Mouse (Mus musculus) ES-E14 (cell line): Measurements from ENCODE around the gene Cdk4. TPM values are rescaled to one million over a fixed set of nuclear protein-coding genes. Genes with fewer than 3 reads are reported as not detected.

Experiments
- DNase-seq: peaks from one replicate; pipeline ENCODE4 v3.0.0-alpha.2; 2013; ENCODE audit warnings: low read depth, low spot score
- H3K27ac ChIP-seq: 2 replicates; pipeline ENCODE4 v1.5.1; 2012; ENCODE audit warnings: low read depth, mild to moderate bottlenecking, low read length, moderate library complexity, mixed read lengths; ENCODE audit not compliant: poor library complexity, insufficient read depth, severe bottlenecking
- H3K36me3 ChIP-seq: 2 replicates; pipeline ENCODE4 v1.6.1; 2012; ENCODE audit warnings: mild to moderate bottlenecking, low read length, moderate library complexity, mixed read lengths; ENCODE audit not compliant: control insufficient read depth, poor library complexity, insufficient read depth, severe bottlenecking
- H3K4me1 ChIP-seq, 2 experiments: fragments of 150-350 bp in 1 of 2; sonication (generic) in 1 of 2; 2 replicates each; pipeline ENCODE4 v1.6.1; 2012; ENCODE audit warnings: low read length in 2 of 2, mild to moderate bottlenecking in 1 of 2, mixed read lengths in 1 of 2; ENCODE audit not compliant: control insufficient read depth in 2 of 2, insufficient read depth in 2 of 2, poor library complexity in 1 of 2
- H3K4me3 ChIP-seq, 2 experiments: fragments of 150-350 bp in 1 of 2; sonication (generic) in 1 of 2; 2 replicates each; pipeline ENCODE4 v1.5.1; 2012; ENCODE audit warnings: low read length in 2 of 2, low read depth in 1 of 2, mild to moderate bottlenecking in 1 of 2, mixed read lengths in 1 of 2; ENCODE audit not compliant: insufficient read depth in 1 of 2, poor library complexity in 1 of 2, severe bottlenecking in 1 of 2
- H3K9ac ChIP-seq: 2 replicates; pipeline ENCODE4 v1.6.1; 2012; ENCODE audit warnings: low read depth, mild to moderate bottlenecking, low read length, mixed read lengths; ENCODE audit not compliant: poor library complexity, insufficient read depth, severe bottlenecking
- H3K9me3 ChIP-seq: fragments of 150-350 bp; sonication (generic); 2 replicates; pipeline ENCODE4 v1.6.1; 2012; ENCODE audit warnings: low read depth, mild to moderate bottlenecking, low read length; ENCODE audit not compliant: control insufficient read depth, insufficient read depth
- CHD2 ChIP-seq: IDR thresholded peaks from 2 replicates; pipeline ENCODE4 v1.6.1; 2014; ENCODE audit warnings: mild to moderate bottlenecking, low read depth, low read length, inconsistent platforms
- HCFC1 ChIP-seq: IDR thresholded peaks from 2 replicates; pipeline ENCODE4 v1.6.1; 2012; ENCODE audit warnings: low read length, inconsistent platforms, borderline replicate concordance; ENCODE audit not compliant: insufficient read depth
- MAFK ChIP-seq: IDR thresholded peaks from 2 replicates; pipeline ENCODE4 v1.6.1; 2014; ENCODE audit warnings: mild to moderate bottlenecking, low read depth, low read length, inconsistent platforms; ENCODE audit not compliant: insufficient read depth
- ZC3H11A ChIP-seq: IDR thresholded peaks from 2 replicates; pipeline ENCODE4 v1.6.1; 2012; ENCODE audit warnings: low read depth, mild to moderate bottlenecking, inconsistent platforms, low read length, borderline replicate concordance
- ZNF384 ChIP-seq: IDR thresholded peaks from 2 replicates; pipeline ENCODE4 v1.6.1; 2012; ENCODE audit warnings: low read depth, low read length, inconsistent platforms
- in situ Hi-C, 2 experiments: fragments of 600-800 bp; cut with MboI; formaldehyde crosslinking; loops; one replicate each; pipeline ENCODE4 v1.15.1; 2025; ENCODE audit warnings: low sequenced_read_pairs in 2 of 2, inconsistent platforms in 1 of 2; ENCODE audit not compliant: unreplicated experiment in 2 of 2
- total RNA-seq: library from RNA; depleted of rRNA; stranded (reverse); fragments of 300-350 nt; gene quantifications from 2 replicates; pipeline ENCODE4 v1.2.3, GENCODE M21; 2012

Cdk4 gene
- total RNA-seq, 1 experiment: 522 TPM

GRCm38 (mm10) chr10:127050119-127050474 is 13.2 kb upstream of the Cdk4 start:
- TF ChIP-seq ZNF384 (no peak), ZC3H11A (no peak), MAFK (no peak), HCFC1 (no peak), CHD2 (no peak)
- Histone ChIP-seq H3K9me3 (no peaks in the 10 kb centered on the region), H3K9ac (no peak overlapping the region), H3K36me3 (peaks cover 4% of the 10 kb centered on the region), H3K27ac (no peak overlapping the region), H3K4me3 (no peak overlapping the region; a peak in 1 of 4 replicates), H3K4me1 (peaks cover 0 to 7% of the 10 kb centered on the region in 2 experiments; a peak in 1 of 4 replicates)
- DNase-seq: no peak
- in situ Hi-C loops: no loop called here

DNA sequence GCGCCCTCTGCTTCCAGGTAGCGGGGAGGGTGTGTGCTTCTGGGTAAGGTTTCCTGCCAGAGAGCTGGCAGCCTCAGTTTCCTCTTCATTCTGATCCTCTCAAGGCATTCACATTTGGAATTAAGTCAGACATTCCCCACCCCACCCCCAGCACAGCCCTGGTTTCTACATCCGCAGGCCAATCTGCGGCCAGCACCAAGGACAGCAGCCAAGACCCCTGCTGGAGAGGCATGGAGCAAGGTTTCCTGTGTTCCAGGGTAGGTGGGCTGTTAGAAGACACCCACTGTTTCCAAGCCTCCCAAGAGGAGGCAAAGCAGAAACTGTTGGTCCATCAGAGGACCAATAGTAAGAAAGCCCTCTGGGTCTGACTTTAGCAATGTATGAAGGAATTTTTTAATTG is 8.7 kb upstream of the Cdk4 start:
- no peaks in the 10 kb centered on the region for H3K9me3 ChIP-seq
- TF ChIP-seq HCFC1 (no peak), CHD2 (no peak), ZNF384 (no peak), MAFK (no peak), ZC3H11A (no peak)
- peaks cover 12% of the 10 kb centered on the region; the same call in 1 of the 2 replicates for H3K36me3 ChIP-seq
- H3K27ac ChIP-seq: no peak overlapping the region
- peaks cover 0 to 18% of the 10 kb centered on the region in 2 experiments; a peak in 1 of 4 replicates for H3K4me1 ChIP-seq
- DNase-seq: no peak
- H3K4me3 ChIP-seq: no peak overlapping the region
- in situ Hi-C loops: no loop called here
- no peak overlapping the region for H3K9ac ChIP-seq

- in situ Hi-C loops: no loop called here
- no peaks in the 10 kb centered on the region for H3K9me3 ChIP-seq
Observed at GRCm38 (mm10) chr10:127055406-127055805, 7.9 kb upstream of the Cdk4 start.

DNA sequence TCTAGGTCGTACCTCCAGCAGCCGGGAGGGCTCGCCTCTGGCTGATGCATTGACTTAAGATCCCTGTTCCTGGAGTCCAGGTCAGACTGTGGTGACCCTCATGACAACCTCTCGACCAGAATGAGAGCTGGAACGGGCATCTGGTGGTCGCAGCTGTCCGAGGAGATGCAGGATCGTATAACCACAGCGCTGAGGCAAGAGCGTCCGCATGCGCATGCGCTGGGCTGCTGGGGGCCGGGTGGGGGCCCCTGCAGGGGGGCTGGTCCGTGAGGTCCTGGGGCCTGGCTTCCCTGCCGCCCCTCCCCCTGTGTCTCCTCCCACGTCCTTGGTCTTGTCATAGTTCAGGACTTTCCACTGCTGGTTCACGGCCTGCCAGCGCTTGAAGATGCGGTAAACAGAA is 6.8 kb upstream of the Cdk4 start:
- DNase-seq: no peak
- TF ChIP-seq MAFK: no peak
- no peak for TF ChIP-seq ZNF384
- TF ChIP-seq CHD2: no peak
- no peak for TF ChIP-seq ZC3H11A
- no peak for TF ChIP-seq HCFC1
- H3K9me3 ChIP-seq: no peaks in the 10 kb centered on the region

More at GRCm38 (mm10) chr10:127055406-127055805, 7.9 kb upstream of the Cdk4 start:
- Histone ChIP-seq H3K27ac (no peak overlapping the region), H3K9ac (no peak overlapping the region), H3K36me3 (peaks cover 12% of the 10 kb centered on the region; the same call in 1 of the 2 replicates), H3K4me3 (no peak overlapping the region), H3K4me1 (peaks cover 0 to 18% of the 10 kb centered on the region in 2 experiments; a peak in 1 of 4 replicates)
- no peak for DNase-seq
- no peak for TF ChIP-seq ZC3H11A
- TF ChIP-seq CHD2: no peak
- TF ChIP-seq ZNF384: no peak
- TF ChIP-seq HCFC1: no peak
- no peak for TF ChIP-seq MAFK

GRCm38 (mm10) chr10:127058161-127058560 is 5.2 kb upstream of the Cdk4 start:
- peaks cover 12% of the 10 kb centered on the region; the same call in 1 of the 2 replicates for H3K36me3 ChIP-seq
- H3K4me3 ChIP-seq: peak overlapping the region in 1 of 2 experiments; percentile 5; a peak in 1 of 4 replicates
- peak; percentile 83 for DNase-seq
- H3K9ac ChIP-seq: no peak overlapping the region
- no peak overlapping the region for H3K27ac ChIP-seq
- H3K9me3 ChIP-seq: no peaks in the 10 kb centered on the region
- 0 out of 2 replicates have a peak, but pooled peaks have one; percentile 32 for TF ChIP-seq HCFC1
- TF ChIP-seq ZNF384: no peak
- peaks cover 2 to 21% of the 10 kb centered on the region in 2 experiments; a peak in 2 of 4 replicates for H3K4me1 ChIP-seq
- in situ Hi-C loops: no loop called here

More for the DNA sequence above, 6.8 kb upstream of the Cdk4 start:
- Histone ChIP-seq H3K9ac (no peak overlapping the region), H3K4me1 (peaks cover 0 to 21% of the 10 kb centered on the region in 2 experiments; a peak in 1 of 4 replicates), H3K27ac (no peak overlapping the region), H3K4me3 (no peak overlapping the region), H3K36me3 (peaks cover 12% of the 10 kb centered on the region; the same call in 1 of the 2 replicates)
- in situ Hi-C loops: no loop called here
